Mouse (Mus musculus) midbrain, embryonic 13.5 days (tissue): Measurements from ENCODE around the gene Krtap2-4. TPM values are rescaled to one million over a fixed set of nuclear protein-coding genes. Genes with fewer than 3 reads are reported as not detected.
A peak's percentile ranks its signal among the peaks of the same experiment; 100 is the strongest.

Source experiments
- ATAC-seq: fragments of 200-750 bp; cut with Nextera tagmentation; 2 replicates; pipeline ENCODE4 v1.8.0; 2017; ENCODE audit warnings: mild to moderate bottlenecking, moderate TSS enrichment, moderate library complexity
- H3K27ac ChIP-seq: fragments of 300-500 bp; sonication (generic); 2 replicates; pipeline ENCODE4 v1.5.1; 2015; ENCODE audit warnings: inconsistent platforms, mild to moderate bottlenecking, moderate library complexity
- H3K27me3 ChIP-seq: fragments of 300-500 bp; sonication (generic); 2 replicates; pipeline ENCODE4 v1.6.1; 2015; ENCODE audit warnings: mild to moderate bottlenecking, inconsistent platforms
- H3K36me3 ChIP-seq: fragments of 300-500 bp; sonication (generic); 2 replicates; pipeline ENCODE4 v1.6.1; 2015; ENCODE audit warnings: mild to moderate bottlenecking, inconsistent platforms
- H3K4me1 ChIP-seq: fragments of 300-500 bp; sonication (generic); replicated peaks from 2 replicates; pipeline ENCODE4 v1.6.1; 2015; ENCODE audit warnings: inconsistent platforms
- H3K4me2 ChIP-seq: fragments of 300-500 bp; sonication (generic); replicated peaks from 2 replicates; pipeline ENCODE4 v1.6.1; 2015; ENCODE audit warnings: moderate library complexity, mild to moderate bottlenecking, inconsistent platforms
- H3K4me3 ChIP-seq: fragments of 300-500 bp; sonication (generic); replicated peaks from 2 replicates; pipeline ENCODE4 v1.5.1; 2015; ENCODE audit warnings: mild to moderate bottlenecking, inconsistent platforms
- H3K9ac ChIP-seq: fragments of 300-500 bp; sonication (generic); replicated peaks from 2 replicates; pipeline ENCODE4 v1.6.1; 2015; ENCODE audit warnings: mild to moderate bottlenecking, inconsistent platforms
- H3K9me3 ChIP-seq: fragments of 300-500 bp; sonication (generic); 2 replicates; pipeline ENCODE4 v1.6.1; 2016; ENCODE audit warnings: mild to moderate bottlenecking, inconsistent platforms
- WGBS: fragments of 180-500 bp; shearing (Covaris S2); methylation state at CpG from one replicate; pipeline ENCODE4 v1.1.7; 2015; 5-methylcytosine and 5-hydroxymethylcytosine counted together
- polyA plus RNA-seq: library from polyadenylated mRNA; unstranded; fragments of >200 nt; fragmentation: Nextera tagmentation; extraction: Ambion mirVana; gene quantifications from 2 replicates; pipeline ENCODE4 v1.2.1, GENCODE M21; 2015

Gene Krtap2-4
- polyA plus RNA-seq, 1 experiment from 2014 or later, result not detected

DNA sequence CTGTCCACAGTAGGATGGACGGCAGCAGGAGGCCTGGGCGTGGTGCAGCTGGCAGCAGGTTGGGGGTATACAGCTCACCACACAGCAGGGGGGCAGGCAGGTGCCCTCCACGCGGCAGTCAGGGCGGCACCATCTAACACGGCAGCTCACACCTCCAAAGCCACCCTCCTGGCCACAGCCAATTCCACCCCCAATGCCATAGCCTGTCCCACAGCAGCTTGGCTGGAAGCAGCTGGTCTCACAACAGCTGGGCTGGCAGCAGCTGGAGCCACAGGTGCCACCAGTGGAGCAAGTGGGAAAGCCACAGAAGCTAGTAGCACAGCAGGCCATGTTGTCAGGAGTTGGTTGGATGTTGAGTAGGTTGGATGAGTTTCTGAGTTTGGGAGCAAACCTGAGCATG, 34.0 kb downstream of the Krtap2-4 start, which contains the start of gene Krtap1-5:
TSS of gene Krtap1-5 (minus strand) at position 381 of the 400 bp plus-strand sequence.
- no peak for ATAC-seq
- Histone ChIP-seq H3K27me3 (no peaks in the 10 kb centered on the region), H3K36me3 (no peaks in the 10 kb centered on the region), H3K4me2 (no peak within 1 kb of the TSS), H3K9ac (no peak within 1 kb of the TSS), H3K4me3 (no peak within 1 kb of the TSS), H3K9me3 (no peaks in the 10 kb centered on the region), H3K27ac (no peak within 1 kb of the TSS), H3K4me1 (no peaks in the 10 kb centered on the region)
- 89% methylated on average over 6 of the region's 6 CpGs for WGBS

DNA sequence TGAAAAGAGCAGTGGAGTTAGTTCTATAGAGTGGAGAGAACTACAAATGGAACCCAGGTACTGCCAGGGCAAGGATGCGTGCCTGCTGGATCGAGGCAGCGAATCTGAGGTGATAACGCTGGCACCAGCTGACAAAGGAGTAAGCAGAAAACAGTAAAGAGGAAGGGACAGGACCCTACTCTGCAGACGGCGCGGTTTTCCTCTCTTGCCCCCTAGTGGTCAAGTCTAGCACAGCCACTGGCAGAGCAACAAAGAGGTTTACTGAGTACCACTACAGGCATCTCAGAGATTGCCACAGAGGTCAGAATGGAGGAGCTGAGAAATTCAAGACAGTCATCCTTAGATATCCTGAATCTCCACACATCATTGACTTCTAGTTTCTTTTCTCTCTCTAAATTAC, 40.5 kb downstream of the Krtap2-4 start:
- H3K9me3 ChIP-seq, result no peaks in the 10 kb centered on the region
- H3K4me1 ChIP-seq, result no peaks in the 10 kb centered on the region
- H3K27ac ChIP-seq, result no peak overlapping the region
- H3K4me2 ChIP-seq, result peak overlapping the region; percentile 44
- no peak overlapping the region; the same call in 1 of the 2 replicates for H3K4me3 ChIP-seq
- WGBS, result 3% methylated on average over 7 of the region's 7 CpGs
- H3K36me3 ChIP-seq, result no peaks in the 10 kb centered on the region
- H3K27me3 ChIP-seq, result no peaks in the 10 kb centered on the region
- ATAC-seq, result peak; percentile 81
- peak overlapping the region; percentile 34; the same call in 1 of the 2 replicates for H3K9ac ChIP-seq

DNA sequence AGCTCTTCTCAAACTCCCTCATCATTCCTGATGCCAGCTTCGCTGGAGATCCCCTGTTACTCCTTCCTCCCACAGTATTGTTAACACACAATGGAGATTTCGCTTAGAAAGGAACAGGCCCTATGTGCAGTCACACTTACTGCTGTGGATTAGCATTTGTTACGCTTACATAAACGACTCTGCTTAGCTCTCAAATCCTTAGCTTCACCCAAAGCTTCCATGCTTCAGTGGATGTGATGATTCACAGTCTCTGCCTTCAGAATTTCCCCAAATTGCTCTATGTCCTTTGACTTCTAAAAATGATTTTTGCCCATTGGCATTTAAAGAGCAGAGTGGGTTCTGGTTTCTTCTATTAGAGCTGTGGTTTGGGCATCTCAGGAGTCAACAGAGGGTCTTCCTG, 41.5 kb downstream of the Krtap2-4 start:
- 2% methylated on average over 4 of the region's 4 CpGs for WGBS

DNA sequence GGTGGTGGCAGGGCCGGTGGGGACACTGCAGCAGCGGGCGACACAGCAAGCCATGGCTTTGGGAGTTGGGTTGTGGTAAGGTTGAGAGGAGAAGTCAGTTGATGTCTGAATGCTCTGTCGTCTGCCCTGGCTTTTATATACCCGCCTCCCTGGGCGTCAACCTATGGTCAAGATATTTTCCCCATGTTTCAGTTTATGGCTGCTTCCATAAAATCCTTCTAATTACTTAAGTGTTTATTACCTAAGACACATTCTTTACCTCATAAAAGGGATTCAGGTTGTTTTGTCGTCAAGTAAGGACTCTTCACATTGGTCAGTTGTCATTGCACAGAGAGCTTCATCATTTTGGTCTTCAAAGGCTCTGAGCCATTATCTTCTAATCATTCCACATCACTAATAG, 48.1 kb downstream of the Krtap2-4 start, which contains the start of gene Krtap3-1:
TSS of gene Krtap3-1 (minus strand) at position 101 of the 400 bp plus-strand sequence.
- Histone ChIP-seq H3K4me3 (no peak within 1 kb of the TSS), H3K9me3 (no peaks in the 10 kb centered on the region), H3K36me3 (no peaks in the 10 kb centered on the region), H3K27ac (no peak within 1 kb of the TSS), H3K4me2 (no peak within 1 kb of the TSS), H3K27me3 (no peaks in the 10 kb centered on the region), H3K9ac (no peak within 1 kb of the TSS), H3K4me1 (no peaks in the 10 kb centered on the region)
- WGBS, result 93% methylated on average over 7 of the region's 7 CpGs
- no peak for ATAC-seq

More for the DNA sequence above, 41.5 kb downstream of the Krtap2-4 start:
- ATAC-seq, result no peak
- Histone ChIP-seq H3K9me3 (no peaks in the 10 kb centered on the region), H3K4me2 (no peak overlapping the region), H3K27me3 (no peaks in the 10 kb centered on the region), H3K4me1 (no peaks in the 10 kb centered on the region), H3K4me3 (no peak overlapping the region), H3K27ac (no peak overlapping the region), H3K9ac (no peak overlapping the region), H3K36me3 (no peaks in the 10 kb centered on the region)

Other genes with a start within 250 kb of the Krtap2-4 start
- 0.15 and 0.22 TPM in 2 replicates for gene Krt28, start 239.9 kb downstream of the Krtap2-4 start, polyA plus RNA-seq
- gene Krt10, start 225.5 kb downstream of the Krtap2-4 start, polyA plus RNA-seq, result 36.3 and 36.8 TPM in 2 replicates
- gene Krt12, start 192.6 kb downstream of the Krtap2-4 start, polyA plus RNA-seq, result 0.13 TPM in 1 of 2 replicates, not detected in the other
- 0.10 TPM in 1 of 2 replicates, not detected in the other for gene Krt20, start 176.7 kb downstream of the Krtap2-4 start, polyA plus RNA-seq
- gene Krt23, start 121.7 kb downstream of the Krtap2-4 start, polyA plus RNA-seq, result not detected in 2 replicates
- not detected in 2 replicates for gene Krt39, start 93.5 kb downstream of the Krtap2-4 start, polyA plus RNA-seq
- not detected in 2 replicates for gene Krt40, start 71.7 kb downstream of the Krtap2-4 start, polyA plus RNA-seq
- gene Krtap3-3, start 64.0 kb downstream of the Krtap2-4 start, polyA plus RNA-seq, result not detected in 2 replicates
- not detected in 2 replicates for gene Krtap3-2, start 58.0 kb downstream of the Krtap2-4 start, polyA plus RNA-seq
- not detected in 2 replicates for gene Gm11939, start 55.4 kb downstream of the Krtap2-4 start, polyA plus RNA-seq
- not detected in 2 replicates for gene Krtap3-1, start 48.2 kb downstream of the Krtap2-4 start, polyA plus RNA-seq
- not detected in 2 replicates for gene Krtap1-5, start 33.8 kb downstream of the Krtap2-4 start, polyA plus RNA-seq
- gene Krtap1-4, start 31.2 kb downstream of the Krtap2-4 start, polyA plus RNA-seq, result not detected in 2 replicates
- gene Krtap1-3, start 23.5 kb downstream of the Krtap2-4 start, polyA plus RNA-seq, result not detected in 2 replicates
- gene Krtap9-3, start 16.7 kb downstream of the Krtap2-4 start, polyA plus RNA-seq, result not detected in 2 replicates
- gene Gm11938, start 11.5 kb downstream of the Krtap2-4 start, polyA plus RNA-seq, result not detected in 2 replicates
- not detected in 2 replicates for gene Gm11937, start 4.7 kb downstream of the Krtap2-4 start, polyA plus RNA-seq
- gene Gm11562, start 5.6 kb upstream of the Krtap2-4 start, polyA plus RNA-seq, result not detected in 2 replicates
- not detected in 2 replicates for gene Krtap4-1, start 13.4 kb upstream of the Krtap2-4 start, polyA plus RNA-seq
- not detected in 2 replicates for gene Krtap4-2, start 20.2 kb upstream of the Krtap2-4 start, polyA plus RNA-seq
- gene Krtap4-7, start 29.2 kb upstream of the Krtap2-4 start, polyA plus RNA-seq, result not detected in 2 replicates
- gene Gm11555, start 35.4 kb upstream of the Krtap2-4 start, polyA plus RNA-seq, result not detected in 2 replicates
- gene Gm11563, start 44.1 kb upstream of the Krtap2-4 start, polyA plus RNA-seq, result not detected in 2 replicates
- gene Krtap4-6, start 51.1 kb upstream of the Krtap2-4 start, polyA plus RNA-seq, result not detected in 2 replicates
- gene Gm14190, start 75.9 kb upstream of the Krtap2-4 start, polyA plus RNA-seq, result not detected in 2 replicates
- not detected in 2 replicates for gene Gm14180, start 119.4 kb upstream of the Krtap2-4 start, polyA plus RNA-seq
- not detected in 2 replicates for gene Gm11595, start 158.1 kb upstream of the Krtap2-4 start, polyA plus RNA-seq
- not detected in 2 replicates for gene Krtap4-8, start 165.9 kb upstream of the Krtap2-4 start, polyA plus RNA-seq
- not detected in 2 replicates for gene Krtap4-9, start 170.4 kb upstream of the Krtap2-4 start, polyA plus RNA-seq
- gene Gm11596, start 178.6 kb upstream of the Krtap2-4 start, polyA plus RNA-seq, result not detected in 2 replicates
- gene Gm11569, start 184.1 kb upstream of the Krtap2-4 start, polyA plus RNA-seq, result not detected in 2 replicates
- not detected in 2 replicates for gene Gm11554, start 189.6 kb upstream of the Krtap2-4 start, polyA plus RNA-seq
- not detected in 2 replicates for gene Krtap4-13, start 195.0 kb upstream of the Krtap2-4 start, polyA plus RNA-seq
- gene Gm11564, start 200.8 kb upstream of the Krtap2-4 start, polyA plus RNA-seq, result not detected in 2 replicates
- gene 2300003K06Rik, start 223.2 kb upstream of the Krtap2-4 start, polyA plus RNA-seq, result not detected in 2 replicates
- not detected in 2 replicates for gene Krtap4-16, start 236.8 kb upstream of the Krtap2-4 start, polyA plus RNA-seq
- gene Gm11568, start 243.1 kb upstream of the Krtap2-4 start, polyA plus RNA-seq, result not detected in 2 replicates
- gene Gm11559, start 249.6 kb upstream of the Krtap2-4 start, polyA plus RNA-seq, result not detected in 2 replicates